Comparison of ENCODE assay signal across 8 mouse cellular contexts in the genomic region with DNA sequence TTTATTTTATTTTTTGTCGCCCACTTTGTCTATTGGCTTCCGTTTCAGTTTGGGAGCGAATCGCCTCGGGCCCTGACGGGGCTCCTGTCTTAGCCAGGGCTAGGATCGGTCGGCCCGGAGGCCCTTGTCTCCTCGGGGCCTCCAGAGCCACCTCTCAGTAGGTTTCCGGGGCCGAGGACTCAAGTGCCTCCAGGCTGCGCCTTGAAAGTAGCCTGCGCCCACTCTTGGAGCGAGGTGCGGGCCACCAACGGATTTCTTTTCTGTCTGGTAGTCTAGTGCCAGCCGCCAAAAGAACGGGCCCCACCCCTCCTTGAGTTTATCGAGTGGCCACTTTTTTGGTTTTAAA. TPM values are rescaled to one million over a fixed set of nuclear protein-coding genes. Genes with fewer than 3 reads are reported as not detected.
DNase-seq lines count a peak whose midpoint lies in the region; ATAC-seq and TF ChIP-seq lines count a peak whose summit lies in the region.

No protein-coding gene starts in this region.

- H3K36me3 ChIP-seq in forebrain, embryonic 10.5 days (replicated peaks) = peaks cover 38% of the 10 kb centered on the region
- peaks cover 17% of the 10 kb centered on the region for H3K36me3 ChIP-seq in heart, embryonic 15.5 days
- H3K36me3 ChIP-seq in liver, postnatal 0 days (replicated peaks; ENCODE audit: insufficient read depth, low read length) = peaks cover 21% of the 10 kb centered on the region

- ATAC-seq in heart, embryonic 15.5 days (replicated peaks; ENCODE audit: insufficient number of reproducible peaks, insufficient read depth, low FRiP score, low read depth) = peak; percentile 40
- peak; percentile 18 for ATAC-seq in liver, postnatal 0 days

- peak; percentile 32 to 46 for DNase-seq in CD8-positive naive resting alpha-beta T cell, adult 2 months (ENCODE audit: low read depth in 2 of 2, low spot score in 2 of 2)
- DNase-seq in brain, adult 2 months (ENCODE audit: low read depth, low spot score) = peak; percentile 54
- peak; percentile 70 for DNase-seq in forebrain, embryonic 10.5 days (ENCODE audit: extremely low spot score, low spot score)
- peak; percentile 14 to 45 for DNase-seq in kidney, postnatal 36 days
- peak; percentile 65 for DNase-seq in liver, postnatal 0 days
- peak; percentile 42 for DNase-seq in ovary, postnatal 14 days (ENCODE audit: low spot score)
- DNase-seq in thymus, postnatal 14 days = peak; percentile 54

- H3K9me3 ChIP-seq in forebrain, embryonic 10.5 days = no peaks in the 10 kb centered on the region
- H3K9me3 ChIP-seq in heart, embryonic 15.5 days (replicated peaks) = no peaks in the 10 kb centered on the region
- no peaks in the 10 kb centered on the region for H3K9me3 ChIP-seq in liver, postnatal 0 days (ENCODE audit: low read length)

- H3K4me1 ChIP-seq in forebrain, embryonic 10.5 days = peaks cover 10% of the 10 kb centered on the region
- peaks cover 13% of the 10 kb centered on the region for H3K4me1 ChIP-seq in heart, embryonic 15.5 days (replicated peaks)
- peaks cover 8% of the 10 kb centered on the region; the same call in 1 of the 2 replicates for H3K4me1 ChIP-seq in liver, postnatal 0 days (ENCODE audit: insufficient read depth)

- TF ChIP-seq CTCF in liver, postnatal 0 days (IDR thresholded peaks at IDR 0.05; ENCODE audit: low read depth) = no peak

- H3K27me3 ChIP-seq in forebrain, embryonic 10.5 days (ENCODE audit: poor library complexity, severe bottlenecking) = no peaks in the 10 kb centered on the region
- no peaks in the 10 kb centered on the region for H3K27me3 ChIP-seq in heart, embryonic 15.5 days
- no peaks in the 10 kb centered on the region for H3K27me3 ChIP-seq in liver, postnatal 0 days (ENCODE audit: insufficient read depth, low read length)

- no peak for TF ChIP-seq EP300 in liver, postnatal 0 days (IDR thresholded peaks at IDR 0.05; ENCODE audit: low read depth)

- peak overlapping the region; percentile 90 for H3K9ac ChIP-seq in heart, embryonic 15.5 days
- H3K9ac ChIP-seq in liver, postnatal 0 days (replicated peaks) = peak overlapping the region; percentile 97

- peak overlapping the region; percentile 76 for H3K4me2 ChIP-seq in heart, embryonic 15.5 days
- H3K4me2 ChIP-seq in liver, postnatal 0 days (ENCODE audit: low read depth, low read length) = peak overlapping the region; percentile 71

- peak overlapping the region; percentile 96 for H3K27ac ChIP-seq in forebrain, embryonic 10.5 days
- H3K27ac ChIP-seq in heart, embryonic 15.5 days = peak overlapping the region; percentile 97
- peak overlapping the region; percentile 91 for H3K27ac ChIP-seq in liver, postnatal 0 days (ENCODE audit: low read depth)

- 0% methylated on average over 20 of the region's 20 CpGs for WGBS in forebrain, embryonic 10.5 days
- WGBS in heart, embryonic 15.5 days = 0% methylated on average over 20 of the region's 20 CpGs
- WGBS in liver, postnatal 0 days (ENCODE audit: insufficient replicate concordance) = under 1% methylated on average over 20 of the region's 20 CpGs

- H3K4me3 ChIP-seq in forebrain, embryonic 10.5 days = peak overlapping the region; percentile 78
- peak overlapping the region; percentile 81 for H3K4me3 ChIP-seq in heart, embryonic 15.5 days
- peak overlapping the region; percentile 95 for H3K4me3 ChIP-seq in liver, postnatal 0 days (ENCODE audit: low read depth, low read length)

RNA-seq across cellular contexts. Expression of gene Rbm25, which starts 1.6 kb away (rescaled TPM):
- polyA plus RNA-seq in forebrain, embryonic 10.5 days (2016; fragmentation: Nextera tagmentation; extraction: Ambion mirVana) = 294 and 319 TPM in 2 replicates
- polyA plus RNA-seq in heart, embryonic 15.5 days (2015; fragmentation: Nextera tagmentation; extraction: Ambion mirVana) = 156 and 157 TPM in 2 replicates
- polyA plus RNA-seq in liver, postnatal 0 days (2015; fragmentation: Nextera tagmentation; extraction: Ambion mirVana) = 81.7 and 85.0 TPM in 2 replicates

RNA-seq across cellular contexts. Expression of gene Zfyve1, which starts 35.6 kb away (rescaled TPM):
- polyA plus RNA-seq in forebrain, embryonic 10.5 days (2016; fragmentation: Nextera tagmentation; extraction: Ambion mirVana) = 21.3 and 21.9 TPM in 2 replicates
- 13.9 and 16.8 TPM in 2 replicates for polyA plus RNA-seq in heart, embryonic 15.5 days (2015; fragmentation: Nextera tagmentation; extraction: Ambion mirVana)
- 5.5 and 6.4 TPM in 2 replicates for polyA plus RNA-seq in liver, postnatal 0 days (2015; fragmentation: Nextera tagmentation; extraction: Ambion mirVana)

RNA-seq across cellular contexts. Expression of gene Psen1, which starts 55.3 kb away (rescaled TPM):
- 58.2 and 60.5 TPM in 2 replicates for polyA plus RNA-seq in forebrain, embryonic 10.5 days (2016; fragmentation: Nextera tagmentation; extraction: Ambion mirVana)
- 38.9 and 44.0 TPM in 2 replicates for polyA plus RNA-seq in heart, embryonic 15.5 days (2015; fragmentation: Nextera tagmentation; extraction: Ambion mirVana)
- polyA plus RNA-seq in liver, postnatal 0 days (2015; fragmentation: Nextera tagmentation; extraction: Ambion mirVana) = 18.2 and 18.6 TPM in 2 replicates

Comparison
In these comparisons a context has a peak if more than half of its experiments do, and no peak if none do; other contexts are left out.
1. Peak in every context shown above with its lines: DNase-seq, ATAC-seq, H3K4me3 ChIP-seq and H3K27ac ChIP-seq.